Mouse (Mus musculus) thymus, adult 18-20 months (tissue): ENCODE results near the gene Asprv1.

ENCODE experiments used
- DNase-seq, 2 experiments: peaks; one replicate each; pipeline ENCODE4 v3.0.0; 2022; ENCODE audit warnings: mixed read lengths in 2 of 2

The Asprv1 gene

DNA sequence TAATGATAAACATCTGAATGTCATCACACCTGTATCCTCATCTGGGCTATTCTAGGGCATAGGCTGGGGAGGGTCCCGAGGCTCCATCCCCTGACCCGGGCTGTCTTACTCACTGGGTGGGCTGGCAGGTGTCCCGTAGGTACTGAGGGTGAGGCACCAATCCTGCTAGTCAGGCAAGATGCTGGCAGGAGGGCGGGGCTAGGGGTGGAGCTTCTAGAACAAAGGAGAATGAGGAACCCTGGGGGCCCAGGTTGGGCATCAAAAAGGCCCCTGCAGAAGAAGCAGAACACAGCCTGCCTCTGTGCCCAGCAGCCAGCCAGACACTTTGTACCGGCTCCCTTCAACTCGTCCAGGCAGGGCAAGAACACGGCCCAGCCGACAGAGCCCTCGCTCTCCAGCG lies at the start of gene Asprv1:
Asprv1 (plus strand) TSS at position 219 of the 400 bp plus-strand sequence.
- no peak for DNase-seq

DNA sequence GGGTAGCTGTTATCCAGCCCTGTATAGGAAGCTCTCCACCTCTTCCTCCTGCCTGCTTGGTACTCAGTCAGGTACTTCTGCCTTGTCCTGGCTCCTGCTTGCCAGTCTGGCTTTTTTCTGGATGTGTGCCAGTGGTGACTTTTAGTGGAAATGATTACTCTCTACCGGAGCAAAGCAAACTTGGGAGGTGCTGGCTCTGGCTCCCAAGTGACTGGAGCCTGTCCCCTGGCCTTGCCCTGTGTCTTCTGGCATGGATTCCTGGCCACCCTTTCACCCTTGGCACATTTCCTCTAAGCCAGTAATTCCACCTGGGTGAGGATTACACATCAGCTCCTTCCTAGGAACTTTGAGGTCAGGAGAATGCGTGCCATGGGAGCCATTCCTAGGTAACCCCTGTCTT lies 49.6 kb upstream of the Asprv1 start:
- DNase-seq: no peak

DNA sequence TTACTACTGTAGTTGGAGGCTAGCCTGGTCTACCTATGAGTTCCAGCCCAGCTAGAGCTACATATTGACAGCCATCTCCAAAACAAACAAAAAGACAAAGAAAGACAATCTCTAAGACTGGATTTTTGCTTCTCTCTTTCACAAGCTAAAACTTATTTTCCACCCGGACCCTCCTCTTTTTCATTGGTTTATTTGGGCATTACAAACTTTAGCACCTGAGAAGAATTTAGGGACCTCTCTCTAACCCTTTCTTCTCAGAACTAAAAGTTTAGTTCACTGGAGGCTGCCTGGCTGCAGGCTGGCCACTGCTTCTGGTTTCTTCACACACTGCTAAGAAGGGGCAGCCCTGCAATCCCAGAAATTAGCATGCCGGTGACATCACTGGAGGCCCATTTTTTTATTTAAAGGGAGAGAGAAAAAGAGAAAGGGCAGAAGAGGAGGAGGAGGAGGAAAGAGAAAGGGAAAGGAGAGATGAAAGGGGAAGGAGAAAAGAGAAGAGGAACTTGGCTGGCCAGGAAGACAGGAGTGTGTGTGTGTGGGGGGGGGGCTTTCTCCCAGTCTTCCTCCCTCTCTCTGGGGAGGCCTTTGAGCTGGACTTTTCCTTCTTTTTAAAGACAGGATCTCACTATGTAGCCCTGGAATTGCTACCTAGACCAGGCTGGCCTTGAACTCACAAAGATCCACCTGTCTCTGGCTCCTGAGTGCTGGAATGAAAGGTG lies 48.7 kb upstream of the Asprv1 start:
- DNase-seq: no peak

DNA sequence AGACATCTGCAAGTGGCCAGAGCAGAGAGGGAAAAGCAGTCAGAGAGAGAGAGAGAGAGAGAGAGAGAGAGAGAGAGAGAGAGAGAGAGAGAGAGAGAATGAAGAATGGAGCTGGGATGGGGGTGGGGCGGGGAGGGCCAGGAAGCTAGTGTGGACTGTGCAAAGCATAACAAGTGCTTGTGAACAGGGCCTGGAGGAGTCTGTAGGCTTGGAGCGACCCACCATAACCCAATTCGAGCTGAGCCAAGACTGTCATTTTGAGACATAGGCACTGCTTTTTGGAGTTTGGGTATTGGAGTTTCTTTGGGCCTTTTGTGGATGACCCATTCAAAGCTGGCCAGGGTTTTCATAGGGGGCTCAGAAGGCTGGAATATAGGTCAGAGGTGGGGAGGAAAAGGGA lies 48.0 kb upstream of the Asprv1 start:
- no peak for DNase-seq

DNA sequence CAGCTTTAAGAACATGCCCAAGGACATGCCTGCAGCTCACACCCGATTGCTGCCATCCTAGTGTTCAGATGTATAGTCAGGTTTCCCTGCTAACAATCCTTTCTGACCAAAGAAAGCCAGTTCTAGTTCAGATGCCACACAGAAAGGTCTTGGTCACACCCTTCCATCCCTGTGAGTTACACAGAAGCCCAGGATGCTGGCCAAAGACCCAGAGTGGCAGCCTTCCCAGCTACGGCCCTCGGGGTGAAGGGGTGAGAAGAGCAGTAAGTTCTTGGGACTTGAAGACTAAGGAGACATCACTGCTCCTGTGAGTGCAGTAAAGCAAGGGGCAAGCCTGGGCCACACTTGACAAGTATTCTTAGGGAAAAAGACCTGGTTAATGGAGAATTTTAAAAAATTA lies 44.8 kb upstream of the Asprv1 start:
- DNase-seq: no peak

DNA sequence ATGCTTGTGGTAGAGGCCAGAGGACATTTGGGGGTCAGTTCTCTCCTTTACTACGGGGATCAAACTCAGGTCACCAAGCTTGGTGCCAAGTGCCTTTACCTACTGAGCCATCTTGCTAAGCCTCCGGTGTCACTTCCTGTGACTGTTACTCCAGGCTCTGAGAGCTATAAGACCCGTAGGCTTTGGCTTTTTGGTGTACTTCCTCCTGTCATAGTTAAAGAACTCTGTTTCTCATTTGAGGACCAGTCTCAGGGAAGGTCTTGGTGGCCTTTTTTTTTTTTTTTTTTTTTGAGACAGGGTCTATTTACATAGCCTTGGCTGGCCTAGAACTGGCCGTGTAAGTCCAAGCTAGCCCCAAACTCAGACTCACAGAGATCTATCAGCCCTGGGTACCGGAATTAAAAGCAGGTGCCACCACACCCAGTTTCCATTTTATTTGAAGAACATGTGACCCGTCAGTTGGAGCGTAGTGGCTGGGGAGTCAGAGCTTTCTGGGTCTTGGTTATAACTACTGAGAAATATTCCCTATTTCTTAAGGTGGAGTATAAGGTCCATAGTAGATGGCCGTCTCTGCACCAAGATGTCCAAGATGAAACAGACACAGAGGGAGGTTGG lies 44.3 kb upstream of the Asprv1 start:
- no peak for DNase-seq

DNA sequence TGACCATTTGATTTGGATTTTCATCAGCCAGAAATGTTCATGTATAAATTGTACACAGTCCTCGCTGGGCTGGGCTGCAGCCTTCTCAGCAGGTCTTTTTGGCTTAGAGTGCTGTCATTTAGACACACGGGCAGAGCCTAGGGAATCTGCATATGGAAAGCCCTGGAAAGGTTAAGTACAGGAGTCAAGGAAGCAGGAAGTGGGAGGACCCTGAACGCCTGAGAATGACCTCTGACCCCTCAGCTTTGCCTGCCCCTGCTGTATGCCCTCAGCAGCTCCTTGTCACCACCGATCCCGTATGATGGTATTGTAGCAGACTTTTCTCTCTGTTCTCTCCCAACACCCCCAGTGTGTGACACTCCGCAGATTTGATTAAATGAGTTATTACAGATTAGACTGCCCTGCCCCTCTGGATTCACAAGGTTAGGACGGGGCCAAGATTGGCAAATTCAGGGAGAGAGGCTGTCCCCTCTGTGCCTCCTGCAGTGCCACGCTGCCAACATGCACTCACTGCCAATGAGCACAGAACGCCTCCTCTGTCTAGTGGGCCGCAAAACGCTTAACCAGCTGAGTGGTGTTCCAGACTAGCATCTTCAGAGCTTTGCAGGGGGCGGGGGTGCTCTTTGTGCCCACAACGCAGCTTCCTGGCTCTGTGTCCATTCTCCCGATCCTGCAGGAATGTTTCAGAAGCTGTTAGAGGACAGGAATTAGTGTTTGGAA lies 43.5 kb upstream of the Asprv1 start:
- DNase-seq: no peak

DNA sequence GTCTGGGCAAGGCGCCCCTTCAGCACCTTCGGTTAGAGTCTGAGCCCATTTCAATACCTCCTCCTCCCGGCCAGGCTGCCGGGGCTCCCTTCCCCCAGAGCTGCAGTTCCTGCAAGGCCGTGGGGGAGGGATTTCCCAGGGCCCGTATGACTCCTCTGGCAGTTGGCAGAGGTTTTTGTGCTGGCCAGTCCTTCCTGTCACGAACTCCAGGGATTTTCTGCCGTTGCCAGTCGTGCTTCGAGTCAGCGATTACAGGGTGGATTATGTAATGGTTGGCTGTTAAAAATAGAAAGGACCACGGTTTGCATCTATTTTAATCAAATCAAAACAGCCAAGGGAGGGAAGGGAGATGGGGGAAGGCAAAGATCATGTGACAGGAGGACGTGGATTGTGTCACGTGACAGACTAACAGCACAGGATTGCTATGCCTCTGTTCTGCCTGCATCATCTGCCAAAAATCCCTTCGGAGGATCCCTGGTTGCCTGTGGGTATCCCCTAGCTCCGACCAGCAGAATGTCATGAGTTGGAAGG lies 42.8 kb upstream of the Asprv1 start:
- DNase-seq: peak in 1 of 2 experiments; percentile 51

DNA sequence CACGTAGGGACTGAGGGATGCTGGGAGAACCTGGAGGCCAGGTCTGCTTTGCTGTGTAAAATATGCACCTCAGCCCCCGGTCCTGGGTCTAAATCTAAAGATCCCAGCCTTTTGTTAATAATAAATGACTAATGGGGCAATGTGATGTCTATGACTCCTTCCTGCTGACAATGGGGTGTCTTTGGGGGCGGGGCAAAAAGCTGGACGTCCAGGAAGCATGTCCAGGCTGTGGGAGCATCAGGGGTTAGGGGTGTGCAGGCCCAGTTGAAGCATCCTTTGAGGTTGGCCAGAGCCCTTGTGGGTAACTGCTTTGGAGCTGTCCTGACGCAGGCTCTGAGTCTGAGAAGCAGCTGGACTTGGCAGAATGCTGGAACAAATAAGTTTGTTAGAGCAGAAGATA lies 41.9 kb upstream of the Asprv1 start:
- no peak for DNase-seq

DNA sequence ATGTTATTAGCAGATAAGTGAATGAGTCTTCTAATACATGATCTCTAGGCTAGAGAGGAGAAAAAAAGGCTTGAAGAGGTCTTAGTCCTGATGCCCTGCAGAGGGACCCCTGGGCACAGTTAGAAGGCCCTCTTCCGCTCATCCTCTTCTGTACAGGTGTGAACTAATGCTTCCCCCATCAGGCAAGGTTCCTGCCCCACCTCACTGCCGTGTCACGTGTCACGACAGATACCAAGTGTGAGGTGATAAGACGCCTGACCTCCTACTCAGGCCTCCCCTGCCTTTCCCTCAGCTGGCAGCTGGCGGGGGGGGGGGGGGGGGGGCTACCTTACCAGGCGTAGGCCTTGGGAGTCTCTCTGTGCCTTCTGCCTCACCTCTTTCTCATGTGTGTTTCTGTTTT lies 39.5 kb upstream of the Asprv1 start:
- DNase-seq: no peak

DNA sequence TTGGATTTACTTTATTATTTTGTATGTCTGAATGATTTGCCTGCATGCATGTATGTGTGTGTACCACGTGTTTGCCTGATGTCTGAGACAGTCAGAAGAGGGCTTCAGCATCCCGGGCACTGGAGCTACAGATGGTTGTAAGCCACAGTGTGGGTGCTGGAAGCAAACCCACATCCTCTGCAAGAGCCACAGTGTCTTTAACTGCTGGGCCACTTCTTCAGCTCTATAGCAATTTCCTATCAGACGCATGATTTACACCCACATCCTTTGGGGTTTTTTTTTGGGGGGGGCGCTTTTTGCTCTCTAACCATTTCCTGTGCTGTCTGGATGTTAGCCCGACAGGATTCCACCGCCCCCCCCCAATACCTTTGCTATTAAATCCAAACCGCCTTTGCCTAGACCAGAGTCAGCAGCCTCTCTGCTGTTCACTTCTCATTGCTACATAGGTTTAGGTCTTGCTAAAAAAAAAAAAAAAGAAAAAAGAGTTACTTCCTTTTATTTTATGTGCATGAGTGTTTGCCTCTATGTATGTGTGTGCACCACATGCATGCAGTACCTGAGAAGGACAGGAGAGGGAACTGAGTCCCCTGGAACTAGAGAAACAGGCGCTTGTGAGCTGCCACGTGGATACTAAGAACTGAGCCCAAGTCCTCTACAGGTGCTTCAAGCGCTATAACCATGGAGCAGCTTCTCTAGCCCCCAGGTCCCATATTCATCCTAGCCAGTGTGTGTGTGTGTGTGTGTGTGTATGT lies 34.6 kb upstream of the Asprv1 start:
- DNase-seq: peak in 1 of 2 experiments; percentile 38

DNA sequence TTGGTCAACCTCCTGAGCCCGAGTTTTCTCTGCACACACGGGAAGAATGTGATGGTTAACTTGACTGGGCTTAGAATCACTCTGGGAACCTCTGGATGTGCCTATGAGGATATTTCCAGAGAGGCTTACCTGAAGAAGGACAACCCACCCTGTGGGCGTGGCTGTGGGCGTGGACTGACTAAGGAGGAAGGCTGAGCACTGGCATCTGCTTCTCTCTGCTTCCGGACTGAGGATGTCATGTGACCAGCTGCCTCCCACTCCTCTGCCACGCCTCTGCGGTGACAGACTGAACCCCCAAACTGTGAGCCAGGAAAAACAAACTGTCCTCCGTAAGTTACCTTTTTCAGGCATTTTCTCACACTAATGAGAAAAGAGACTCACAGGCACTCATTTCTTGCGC lies 33.3 kb upstream of the Asprv1 start:
- no peak for DNase-seq

DNA sequence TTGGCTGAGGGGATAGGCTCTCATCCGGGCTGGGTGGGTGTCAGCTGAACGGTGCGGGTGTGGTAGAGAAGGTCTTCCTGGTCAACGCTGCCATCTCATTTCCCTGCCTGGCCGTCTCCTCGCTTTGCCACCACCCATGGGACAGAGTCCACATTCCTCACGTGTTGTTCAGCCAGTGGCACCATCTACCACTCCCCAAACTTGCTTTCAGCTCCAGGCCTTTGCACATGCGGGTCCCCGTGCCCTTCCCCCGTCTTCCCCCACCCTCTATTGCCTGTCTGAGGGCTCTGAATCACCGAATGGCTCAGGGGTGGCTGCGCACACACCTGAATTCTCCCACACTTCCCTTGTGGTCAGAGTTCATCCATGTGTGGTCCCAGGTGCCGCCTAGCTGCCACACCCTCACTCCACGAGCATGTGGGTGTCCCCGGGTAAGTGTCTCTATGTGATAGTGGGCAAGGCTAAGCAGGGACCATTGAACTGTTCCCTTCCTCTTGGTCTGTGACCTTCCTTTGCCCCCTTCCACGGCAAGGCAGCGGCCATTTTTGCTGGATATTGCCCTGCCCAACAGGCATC lies 32.0 kb upstream of the Asprv1 start:
- no peak for DNase-seq

DNA sequence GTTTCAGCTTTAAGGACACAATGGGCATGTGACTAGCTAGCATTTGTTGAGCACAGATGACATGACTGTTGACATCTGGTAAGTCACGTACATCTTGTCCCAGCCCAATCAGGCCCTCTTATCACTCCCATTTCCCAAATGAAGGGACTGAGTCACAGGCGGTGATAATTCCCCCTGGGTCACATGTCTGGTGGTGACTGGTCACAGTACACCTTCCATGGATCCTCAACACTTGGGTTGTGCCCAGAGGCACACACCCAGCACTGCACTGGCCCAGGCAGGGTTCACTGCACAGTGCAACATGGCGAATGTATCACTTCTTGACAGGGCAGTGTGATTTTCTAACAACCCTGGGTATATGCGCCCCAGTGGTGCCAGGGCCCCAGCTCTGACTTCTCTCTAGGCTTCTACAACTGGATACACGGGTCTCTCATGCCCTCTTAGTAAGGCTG lies 29.2 kb upstream of the Asprv1 start:
- no peak for DNase-seq

DNA sequence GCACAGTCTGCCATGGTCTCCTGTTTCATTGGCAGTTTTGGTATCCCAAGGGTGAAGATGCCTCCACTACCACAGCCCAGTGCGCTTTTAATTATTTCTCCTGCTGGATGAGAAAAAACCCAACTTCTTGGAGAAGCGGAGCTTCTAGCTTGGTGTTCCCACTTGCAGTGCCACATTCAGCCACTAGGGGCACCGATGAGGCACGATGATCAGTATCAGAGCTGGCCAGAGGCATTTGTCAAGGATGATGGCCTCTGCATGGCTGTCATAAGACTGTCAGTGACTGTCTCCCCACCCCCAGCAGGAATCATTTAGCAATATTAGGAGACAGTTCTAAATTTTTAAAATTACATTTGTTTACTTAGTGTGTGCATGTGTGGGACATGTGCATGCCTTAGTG lies 28.8 kb upstream of the Asprv1 start:
- peak in 1 of 2 experiments; percentile 39 for DNase-seq

DNA sequence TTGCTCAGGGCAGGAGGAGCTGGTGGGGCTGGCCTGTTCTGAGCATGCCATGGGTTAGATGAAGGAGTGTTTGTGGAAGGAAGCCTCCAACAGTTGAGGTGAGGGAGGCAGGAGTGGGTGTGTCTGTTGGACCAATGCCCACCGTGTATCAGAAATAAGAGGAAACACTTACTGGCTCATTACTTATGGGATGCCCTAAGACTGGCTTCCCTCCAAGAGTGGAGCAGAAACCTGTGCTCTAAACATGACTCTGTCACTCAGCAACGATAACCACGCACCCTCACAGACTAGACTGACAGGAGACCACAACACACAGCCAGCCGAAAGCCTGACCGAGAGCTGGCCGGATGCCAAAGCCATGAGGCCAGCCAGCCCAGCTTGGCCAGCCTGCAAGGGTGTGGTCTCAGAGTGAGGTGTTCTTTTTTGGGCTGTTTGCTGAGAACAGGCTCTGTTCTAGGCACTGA lies 28.0 kb upstream of the Asprv1 start:
- DNase-seq: no peak

DNA sequence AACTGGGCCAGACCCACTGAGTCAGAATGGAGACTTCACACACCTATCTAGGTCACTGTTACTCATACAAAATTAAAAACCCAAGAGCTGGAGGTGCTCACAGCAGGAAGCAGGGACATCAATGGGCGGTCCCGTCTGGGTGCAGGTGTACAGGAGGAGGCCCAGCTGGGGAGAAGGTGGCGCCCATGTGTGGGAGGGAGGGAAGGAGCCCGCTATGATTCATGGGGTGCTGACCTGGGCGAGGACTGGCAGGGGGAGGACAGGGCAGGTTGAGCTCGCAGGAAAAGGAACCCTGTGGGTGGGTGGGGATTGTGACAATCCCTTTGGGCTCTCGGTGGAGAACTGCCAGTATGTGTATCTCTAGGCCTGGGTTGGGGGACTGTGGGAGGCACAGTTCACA lies 22.7 kb upstream of the Asprv1 start:
- peak in 1 of 2 experiments; percentile 60 for DNase-seq

DNA sequence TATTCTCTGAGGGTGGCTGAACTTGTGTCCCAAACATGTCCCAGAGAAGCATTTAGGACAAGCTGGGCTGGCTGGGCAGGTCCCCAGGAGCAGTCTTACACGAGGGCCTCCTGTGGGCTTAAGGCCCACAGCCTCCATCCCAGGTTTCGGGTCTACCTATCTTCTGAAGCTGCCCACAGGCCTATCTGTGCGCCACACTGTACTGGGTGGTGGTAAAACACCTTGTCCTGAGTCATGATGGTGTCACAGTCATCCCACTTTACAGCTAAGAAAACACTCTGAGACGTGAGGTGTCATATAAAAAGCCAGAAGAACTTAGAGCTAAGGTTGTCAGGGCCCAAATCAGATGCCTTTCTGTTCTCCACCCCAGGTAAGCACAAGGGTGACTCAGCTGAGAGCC lies 21.7 kb upstream of the Asprv1 start:
- no peak for DNase-seq

DNA sequence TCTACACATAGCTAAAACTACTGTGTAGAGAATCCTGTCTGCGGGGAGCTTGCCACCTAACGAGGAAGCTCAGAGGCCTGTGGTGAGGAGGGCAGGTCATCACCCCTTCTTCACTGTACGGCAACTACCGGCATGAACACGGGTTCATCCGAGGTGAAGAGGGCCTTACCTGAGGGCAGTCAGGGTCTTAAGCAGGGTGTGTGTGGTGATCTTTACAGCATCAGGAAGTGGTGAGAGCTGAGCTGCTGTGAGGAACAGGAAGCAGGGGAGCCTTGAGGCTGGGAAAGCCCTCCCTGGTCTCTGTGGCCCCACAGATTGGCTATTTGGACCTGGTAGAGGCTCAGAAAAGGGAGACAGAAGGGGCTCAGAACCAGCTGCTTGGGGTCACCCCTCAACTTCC lies 20.5 kb upstream of the Asprv1 start:
- DNase-seq: peak in 1 of 2 experiments; percentile 53

DNA sequence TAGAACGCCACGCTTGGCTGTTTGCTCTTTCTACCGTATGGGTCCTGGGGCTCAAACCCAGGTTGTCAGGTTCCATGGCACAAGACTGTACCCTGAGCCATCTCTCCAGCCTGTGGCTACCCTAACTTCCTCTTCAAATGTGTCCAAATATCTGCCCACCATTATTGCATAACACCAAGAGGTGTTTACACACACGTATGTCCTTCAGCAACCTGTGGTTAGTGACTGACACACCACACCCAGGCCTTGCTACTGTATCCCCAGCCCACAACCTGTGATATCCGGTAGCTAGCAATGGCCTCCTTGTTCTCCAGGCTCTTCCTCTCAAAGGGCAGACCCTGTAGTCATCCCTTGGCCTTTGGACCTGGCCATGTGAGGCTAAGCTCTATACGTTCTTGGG lies 18.7 kb upstream of the Asprv1 start:
- DNase-seq: no peak

DNA sequence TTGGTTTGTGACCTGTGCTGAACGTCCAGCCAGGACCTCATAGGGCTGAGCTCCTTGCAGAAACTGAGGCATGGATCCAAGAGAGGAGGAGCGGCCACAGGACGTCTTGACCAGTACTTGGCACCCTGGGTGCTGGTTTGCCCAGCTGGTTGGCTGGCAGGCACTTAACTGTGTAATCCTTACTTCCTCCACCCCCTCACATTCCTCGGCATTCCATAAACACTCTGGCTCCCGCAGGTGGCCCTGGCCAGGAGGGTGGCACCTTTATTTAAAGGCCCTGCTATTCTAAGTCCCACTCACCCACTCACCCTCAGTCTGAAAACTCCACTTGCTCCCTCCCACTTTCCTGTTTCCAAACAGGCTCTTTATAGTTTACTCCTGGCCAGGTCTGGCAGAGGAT lies 17.2 kb upstream of the Asprv1 start:
- no peak for DNase-seq

DNA sequence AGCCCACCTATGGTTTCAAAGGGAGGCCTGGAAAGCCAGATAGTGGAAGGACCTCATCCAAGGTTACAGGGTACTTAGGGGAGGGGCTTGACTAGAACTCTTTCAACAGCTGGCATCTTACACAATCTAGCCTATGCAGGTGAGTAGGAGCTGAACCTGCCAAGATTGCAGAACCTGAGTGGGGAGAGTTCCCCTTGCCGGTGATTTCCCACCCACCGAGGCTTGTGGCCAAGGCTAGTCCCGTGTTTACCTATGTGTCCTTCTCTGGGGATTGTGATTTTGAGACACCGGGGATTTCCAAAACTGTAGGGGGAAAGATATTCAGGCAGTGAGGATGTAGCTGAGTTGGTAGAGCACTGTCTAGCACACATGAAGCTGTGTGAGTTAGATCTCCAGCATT lies 12.7 kb upstream of the Asprv1 start:
- no peak for DNase-seq

DNA sequence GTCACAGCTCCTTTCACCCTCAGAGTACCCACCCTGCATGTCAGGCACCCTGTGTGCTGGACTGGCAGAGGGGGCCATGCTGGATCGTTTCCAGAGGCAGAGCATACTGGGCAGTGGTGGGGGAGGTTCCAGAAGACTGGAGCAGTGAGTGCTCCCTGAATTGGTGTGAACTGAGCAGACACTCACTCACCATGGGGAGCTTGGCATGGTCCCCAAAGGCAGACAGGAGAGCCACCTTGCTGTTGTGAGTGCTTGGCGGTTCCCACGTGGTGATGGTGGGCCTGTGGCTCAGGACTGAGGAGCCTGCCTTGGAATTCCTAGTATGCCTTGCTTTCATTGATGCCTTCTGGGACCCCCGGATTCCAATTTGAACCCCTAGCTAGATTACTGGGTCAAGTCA lies 4.8 kb upstream of the Asprv1 start:
- no peak for DNase-seq
